In the genomic region with DNA sequence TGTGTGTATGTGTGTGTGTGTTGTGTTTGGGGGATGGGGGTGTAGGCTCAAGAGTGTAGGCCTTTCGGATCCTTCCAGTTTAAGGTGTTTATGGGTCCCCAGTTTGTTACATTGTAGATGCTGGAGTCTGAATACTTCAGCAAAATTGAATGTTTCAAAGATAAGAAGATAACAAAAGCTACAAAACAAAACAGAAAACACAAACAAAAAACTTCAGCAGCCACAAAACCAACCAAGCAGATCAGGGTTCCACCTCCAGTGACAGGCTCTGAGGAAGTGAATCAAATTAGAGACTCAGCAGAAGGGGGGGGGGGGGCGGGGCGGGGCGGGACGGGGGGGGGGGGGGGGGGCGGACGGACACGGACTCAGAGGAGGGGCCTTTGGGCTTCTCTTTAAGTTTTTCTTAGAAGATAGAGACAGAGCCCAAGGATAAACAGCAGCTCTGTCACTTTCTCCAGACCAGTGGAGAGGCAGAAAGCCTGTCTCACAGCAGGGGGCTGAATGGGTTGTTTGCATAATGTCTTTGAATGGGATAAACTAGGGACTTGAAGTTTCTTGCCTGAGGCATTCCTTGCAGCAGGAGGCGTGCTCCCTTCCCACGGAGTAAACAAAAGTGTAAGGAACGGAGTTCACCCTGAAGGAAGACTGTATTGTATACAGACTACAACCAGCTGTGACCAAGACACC, we compare ENCODE assay signal across 8 mouse cellular contexts. TPM values are rescaled to one million over a fixed set of nuclear protein-coding genes. Genes with fewer than 3 reads are reported as not detected.
DNase-seq lines count a peak whose midpoint lies in the region.

No protein-coding gene starts in this region.

- no peaks in the 10 kb centered on the region for H3K9me3 ChIP-seq in heart, embryonic 10.5 days

- H3K36me3 ChIP-seq in heart, embryonic 10.5 days = no peaks in the 10 kb centered on the region

- H3K27ac ChIP-seq in heart, embryonic 10.5 days = peak overlapping the region; percentile 47; the same call in 1 of the 2 replicates

- 20% methylated on average over 5 of the region's 11 CpGs for WGBS in heart, embryonic 10.5 days

- no peaks in the 10 kb centered on the region for H3K27me3 ChIP-seq in heart, embryonic 10.5 days (ENCODE audit: insufficient read depth, poor library complexity, severe bottlenecking)

- DNase-seq in heart, embryonic 10.5 days (ENCODE audit: low spot score) = no peak
- no peak for DNase-seq in heart, adult 9 months (ENCODE audit: low spot score in 2 of 2)
- DNase-seq in embryo, embryonic 10.5 days (ENCODE audit: low spot score) = peak; percentile 84
- peak; percentile 60 for DNase-seq in induced T-regulatory cell, adult 2 months (ENCODE audit: low read depth)
- DNase-seq in mesoderm, embryonic 11.5 days (ENCODE audit: low read depth, low spot score) = peak; percentile 79
- no peak for DNase-seq in layer of hippocampus, postnatal 36 days
- DNase-seq in left cerebral cortex, adult 8-10 months (ENCODE audit: low spot score in 2 of 2) = no peak
- no peak for DNase-seq in cerebellum, postnatal 4 days (ENCODE audit: low spot score in 2 of 2)

- H3K4me3 ChIP-seq in heart, embryonic 10.5 days = peak overlapping the region; percentile 15; the same call in 1 of the 2 replicates

- peaks cover 23% of the 10 kb centered on the region for H3K4me1 ChIP-seq in heart, embryonic 10.5 days

RNA-seq across cellular contexts. Expression of a gene that starts 8.9 kb away (rescaled TPM):
- 31.4 and 36.7 TPM in 2 replicates for polyA plus RNA-seq in heart, embryonic 10.5 days (2016; fragmentation: Nextera tagmentation; extraction: Ambion mirVana)
- 10 to 100 TPM; 20.4 to 20.8 TPM for total RNA-seq in layer of hippocampus, postnatal 36 days (2021)
- total RNA-seq in left cerebral cortex, adult 8-10 months (2022) = 10 to 100 TPM; 28.5 to 29.8 (median 29.6) TPM

Comparison
In these comparisons a context has a peak if more than half of its experiments do, and no peak if none do; other contexts are left out.
1. DNase-seq: peak in embryo, embryonic 10.5 days (single experiment), induced T-regulatory cell, adult 2 months (single experiment) and mesoderm, embryonic 11.5 days (single experiment); none in heart, embryonic 10.5 days (single experiment), heart, adult 9 months (0 of 2), layer of hippocampus, postnatal 36 days (0 of 2), left cerebral cortex, adult 8-10 months (0 of 2) and cerebellum, postnatal 4 days (0 of 2).